Mouse (Mus musculus) B cell, adult 2 months (primary cell): ENCODE measurements around the gene Pdk2.
"Not testable (repeated sequence)": the region's sequence is repeated elsewhere in the genome, so short reads cannot be mapped to it uniquely, and the experiment has no call there.

Experiments used
- DNase-seq, 2 experiments: peaks; one replicate each; pipeline ENCODE4 v3.0.0; 2022

The Pdk2 gene

DNA sequence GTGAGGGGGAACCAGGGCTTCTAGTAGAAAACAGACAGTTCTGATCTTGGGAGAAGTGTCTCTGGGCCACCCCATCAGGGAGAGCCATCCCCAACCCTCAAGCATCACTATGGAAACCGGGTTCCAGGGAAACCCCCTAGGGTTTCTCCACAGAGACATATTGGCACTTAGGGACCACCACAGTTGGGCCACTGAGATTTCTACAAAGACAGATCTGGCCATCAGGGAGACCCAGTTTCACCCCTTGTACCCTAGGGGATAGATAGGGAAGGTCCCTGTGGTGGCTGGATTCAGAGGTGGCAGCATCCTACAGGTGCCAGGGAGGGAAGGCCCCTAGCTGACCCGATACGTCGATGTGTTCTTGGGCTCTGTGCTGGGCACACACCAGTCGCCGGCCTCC is 14.3 kb downstream of the Pdk2 start:
- DNase-seq: no peak

DNA sequence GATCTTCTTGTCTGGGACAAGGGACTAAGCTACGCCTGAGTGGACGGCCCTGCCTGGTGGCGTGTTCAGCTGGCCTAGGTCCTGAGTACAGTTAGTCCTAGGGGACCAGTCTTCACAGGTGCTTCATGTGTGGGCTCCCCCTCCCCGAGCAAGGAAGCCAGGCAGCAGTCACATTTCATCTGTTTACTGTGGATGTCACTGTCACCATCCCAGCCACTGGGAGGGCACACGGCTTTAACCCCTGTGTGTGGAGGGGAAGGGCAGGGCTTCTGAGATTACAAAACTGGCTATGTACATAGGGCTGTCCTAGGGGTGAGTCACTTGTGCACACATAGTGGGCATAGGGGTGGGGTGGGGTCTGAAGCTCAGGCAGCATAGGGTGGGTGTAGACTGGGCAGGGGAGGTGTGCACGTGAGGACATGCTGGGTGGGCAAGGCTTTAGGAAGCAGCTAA is 15.0 kb downstream of the Pdk2 start:
- DNase-seq: no peak

DNA sequence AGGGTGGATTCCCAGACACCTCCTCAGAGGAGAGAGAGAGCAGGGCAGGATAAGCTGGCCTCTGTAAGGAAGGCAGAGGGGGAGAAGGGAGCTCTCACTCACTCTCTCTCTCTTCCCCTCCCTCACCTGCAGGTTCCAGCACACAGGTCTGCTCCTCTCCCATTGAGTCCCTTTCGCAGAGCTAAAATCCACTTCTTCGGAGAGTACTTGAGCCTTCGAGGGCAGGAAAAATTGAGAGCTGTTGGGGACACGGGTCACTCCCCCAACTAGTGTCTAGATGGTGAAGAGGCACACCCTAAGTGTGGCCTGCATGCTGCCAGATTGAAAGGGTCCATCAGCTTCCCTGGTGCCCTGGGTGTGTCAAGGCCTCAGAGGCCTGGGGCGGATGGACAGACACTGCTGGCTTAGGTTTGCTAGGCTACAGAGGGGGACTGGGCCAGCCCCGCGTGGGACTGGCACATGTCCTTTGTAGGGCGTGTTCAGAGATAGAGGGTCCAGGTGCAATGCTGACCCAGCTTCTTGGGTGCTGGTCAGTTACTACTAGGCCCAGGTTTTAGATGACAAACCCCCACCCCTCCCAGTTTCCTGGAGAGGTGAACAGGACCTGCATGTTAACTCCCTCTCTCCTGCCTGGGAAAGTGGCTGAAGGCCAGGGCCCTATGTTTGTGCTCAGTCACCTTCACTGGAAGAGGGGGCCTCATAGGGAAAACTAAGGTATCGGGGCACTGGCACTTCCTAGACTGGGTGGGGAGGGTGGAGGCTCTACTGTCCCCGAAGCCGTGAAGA is 15.7 kb downstream of the Pdk2 start:
- no peak for DNase-seq

DNA sequence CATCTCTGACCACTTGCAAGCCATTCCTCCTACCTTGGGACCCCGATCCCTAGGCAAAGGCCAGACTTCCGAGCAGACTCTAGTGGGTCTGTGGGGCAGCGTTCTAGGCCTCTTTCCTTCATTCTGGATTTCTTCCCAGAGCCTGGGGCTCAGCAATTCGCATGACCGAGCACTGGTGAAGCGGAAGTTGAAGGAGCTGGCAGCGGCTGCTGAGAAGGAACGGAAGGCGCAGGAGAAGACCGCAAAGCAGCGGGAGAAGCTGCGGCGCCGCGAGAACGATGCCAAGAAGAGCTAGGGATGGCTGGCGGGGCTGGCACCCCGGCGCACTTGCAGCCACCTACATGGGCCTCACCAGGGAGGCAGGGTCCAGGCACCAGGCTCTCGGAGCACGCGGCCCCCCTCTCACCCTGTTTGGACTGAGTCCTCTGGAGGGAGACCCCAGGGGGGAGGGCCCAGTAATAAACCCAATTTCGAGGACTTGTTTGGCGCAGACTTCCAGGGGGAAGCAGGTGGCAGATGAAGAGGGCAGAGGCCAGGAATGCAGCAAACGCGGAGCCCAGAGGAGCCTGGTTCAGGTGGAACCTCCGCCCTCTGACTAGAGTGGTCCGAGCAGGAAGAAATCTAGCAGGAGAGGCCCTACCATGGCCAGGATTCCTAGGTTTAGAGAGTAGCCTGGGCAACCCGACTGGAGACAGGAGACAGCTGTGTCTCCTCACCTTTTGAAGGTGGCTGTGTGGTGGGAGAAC is 16.5 kb downstream of the Pdk2 start:
- no peak for DNase-seq

DNA sequence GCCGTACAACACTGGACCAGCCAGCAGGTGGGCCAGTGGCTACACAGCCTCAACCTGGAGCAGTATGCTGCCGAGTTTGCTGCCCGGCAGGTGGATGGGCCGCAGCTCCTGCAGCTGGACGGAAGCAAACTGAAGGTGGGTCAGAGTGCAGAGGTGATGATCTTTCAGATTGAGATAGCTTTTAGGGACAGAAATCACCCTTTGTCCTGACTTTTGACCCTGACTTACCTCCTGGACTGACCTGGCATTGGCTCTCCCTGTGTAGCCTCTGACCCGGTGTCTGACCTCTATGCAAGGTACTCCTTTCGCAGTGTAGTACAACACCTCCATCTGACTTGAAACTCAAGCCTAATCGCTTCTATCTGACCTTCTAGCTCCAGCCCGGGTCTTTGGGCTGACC is 17.7 kb downstream of the Pdk2 start:
- DNase-seq: no peak

DNA sequence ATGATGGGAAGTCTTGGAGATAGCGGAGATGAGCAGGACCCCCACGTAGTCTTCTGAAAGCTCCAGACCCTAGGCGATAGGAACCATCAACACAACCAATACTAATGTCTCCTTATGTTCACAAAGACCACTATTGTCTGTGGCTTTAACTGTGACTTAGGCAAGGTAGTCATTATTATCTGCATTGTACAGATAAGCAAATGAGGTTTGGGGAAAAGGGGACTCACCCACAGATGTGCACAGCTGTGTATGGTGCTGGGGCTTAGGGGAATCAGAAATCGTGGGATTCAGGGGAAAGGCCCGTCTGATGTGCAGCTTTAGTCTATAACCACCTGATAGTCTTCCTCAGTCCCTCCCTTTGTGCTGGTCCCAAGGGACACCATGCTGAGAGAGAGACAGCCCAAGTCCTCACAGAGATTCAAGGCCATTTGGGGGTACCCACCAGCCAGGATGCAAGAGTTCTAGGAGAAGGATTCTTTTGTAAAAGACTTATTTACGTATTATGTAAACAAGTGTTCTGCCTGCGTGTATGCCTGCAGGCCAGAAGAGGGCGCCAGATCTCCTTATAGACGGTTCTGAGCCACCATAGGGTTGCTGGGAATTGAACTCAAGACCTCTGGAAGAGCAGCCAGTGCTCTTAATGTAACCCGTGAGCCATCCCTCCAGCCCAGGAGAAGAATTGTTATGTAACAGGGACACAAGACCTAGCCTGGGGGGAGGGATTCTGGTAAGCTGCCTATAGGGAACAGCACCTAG is 18.7 kb downstream of the Pdk2 start:
- DNase-seq: peak in 1 of 2 experiments; percentile 25

DNA sequence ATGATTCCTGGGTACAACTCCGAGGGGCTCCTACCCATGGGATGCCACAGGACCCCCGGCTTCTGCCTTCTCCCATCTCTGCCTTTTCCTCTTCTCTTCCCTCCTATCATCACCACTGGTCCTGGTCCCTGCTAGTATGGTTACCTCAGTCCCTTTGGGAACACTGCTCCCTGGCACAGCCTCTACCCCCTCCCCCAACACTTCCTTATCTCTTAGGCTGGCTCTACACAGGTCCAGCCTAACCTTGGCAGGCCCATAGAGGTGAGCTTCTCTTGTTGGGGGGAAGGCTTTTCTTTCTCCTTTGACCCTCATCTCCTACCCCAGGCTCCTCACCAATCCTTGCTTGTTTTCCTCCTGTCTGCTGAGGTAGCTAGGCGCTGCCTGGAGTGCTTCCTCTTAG is 25.7 kb downstream of the Pdk2 start:
- DNase-seq: no peak

DNA sequence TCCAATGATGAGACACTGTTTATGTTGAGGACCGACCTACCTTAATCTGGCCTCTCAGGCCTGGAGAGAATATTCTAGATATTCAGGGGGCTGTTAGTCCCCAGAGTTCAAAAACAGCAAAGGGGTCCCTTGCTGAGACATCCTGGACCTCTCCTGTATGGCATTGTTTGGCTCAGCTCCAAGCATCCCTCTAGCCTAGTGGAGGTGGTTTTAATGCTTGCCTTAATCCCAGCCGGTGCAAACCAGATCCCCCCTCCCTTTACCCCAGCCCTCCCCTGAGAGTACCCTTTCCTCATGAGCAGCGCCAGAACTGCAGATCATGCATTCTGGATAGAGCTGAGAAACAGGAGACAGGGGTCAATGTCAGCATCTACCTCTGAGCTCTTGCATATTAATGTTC is 28.7 kb downstream of the Pdk2 start:
- no peak for DNase-seq

DNA sequence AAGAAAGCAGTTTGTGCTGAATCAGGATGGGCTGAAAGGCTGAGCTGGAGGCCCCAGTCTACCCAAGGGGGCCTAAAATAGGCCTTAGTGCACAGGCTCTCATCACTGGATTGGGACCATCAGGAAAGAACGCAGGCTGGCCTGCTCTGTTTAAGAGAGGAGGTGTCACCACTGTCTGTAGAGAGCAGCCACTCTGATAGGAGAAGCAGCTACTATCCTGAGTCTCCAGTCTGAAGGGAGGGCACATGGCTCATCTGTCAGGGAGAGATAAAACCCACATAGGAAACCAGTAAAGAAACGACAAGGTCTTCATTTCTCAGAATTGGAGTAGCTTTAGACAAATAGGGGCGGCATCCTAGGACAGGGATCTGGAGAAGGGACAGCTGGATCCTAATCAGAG is 29.1 kb downstream of the Pdk2 start:
- DNase-seq: no peak

DNA sequence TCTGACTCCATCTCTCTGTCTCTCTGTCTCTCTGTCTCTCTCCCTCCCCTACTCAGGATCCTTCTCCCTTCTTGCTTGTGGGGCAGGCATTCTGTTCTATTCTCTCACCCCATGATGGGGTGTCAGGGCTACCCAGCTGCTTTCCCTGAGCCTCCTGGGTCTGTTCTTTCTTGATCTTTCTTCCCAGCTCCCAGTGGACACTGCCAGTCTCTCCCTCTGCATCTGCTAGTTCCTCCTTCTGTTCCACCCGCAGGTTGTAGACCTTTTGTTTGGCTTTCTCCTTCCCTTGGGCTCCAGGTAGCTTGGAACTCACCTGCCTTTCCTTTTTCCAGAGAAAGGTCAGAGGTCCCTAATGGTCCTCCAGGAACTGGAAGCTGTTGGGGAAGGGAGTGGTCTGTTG is 29.7 kb downstream of the Pdk2 start:
- DNase-seq: no peak

DNA sequence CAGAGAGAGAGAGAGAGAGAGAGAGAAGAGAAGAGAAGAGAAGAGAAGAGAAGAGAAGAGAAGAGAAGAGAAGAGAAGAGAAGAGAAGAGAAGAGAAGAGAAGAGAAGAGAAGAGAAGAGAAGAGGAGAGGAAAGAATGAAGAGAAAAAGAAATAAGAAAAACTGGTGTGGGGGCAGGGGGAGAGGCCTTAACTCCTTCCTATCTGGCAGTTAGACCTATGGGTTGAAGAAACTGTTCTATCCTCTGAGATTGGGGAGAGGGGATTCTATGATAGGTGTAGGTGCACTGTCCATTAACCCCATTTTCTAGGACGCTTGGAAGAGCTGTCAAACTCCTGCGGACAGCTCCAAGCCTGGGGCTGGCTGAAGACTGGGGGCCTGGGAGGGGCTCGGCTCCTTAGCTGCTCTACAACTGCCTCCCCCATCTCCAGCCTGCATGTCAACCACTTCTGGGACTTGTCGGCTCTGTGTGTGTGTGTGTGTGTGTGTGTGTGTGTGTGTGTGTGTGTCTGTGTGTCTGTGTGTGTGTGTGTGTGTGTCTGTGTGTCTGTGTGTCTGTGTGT is 30.2 kb downstream of the Pdk2 start:
- not testable (repeated sequence) for DNase-seq

DNA sequence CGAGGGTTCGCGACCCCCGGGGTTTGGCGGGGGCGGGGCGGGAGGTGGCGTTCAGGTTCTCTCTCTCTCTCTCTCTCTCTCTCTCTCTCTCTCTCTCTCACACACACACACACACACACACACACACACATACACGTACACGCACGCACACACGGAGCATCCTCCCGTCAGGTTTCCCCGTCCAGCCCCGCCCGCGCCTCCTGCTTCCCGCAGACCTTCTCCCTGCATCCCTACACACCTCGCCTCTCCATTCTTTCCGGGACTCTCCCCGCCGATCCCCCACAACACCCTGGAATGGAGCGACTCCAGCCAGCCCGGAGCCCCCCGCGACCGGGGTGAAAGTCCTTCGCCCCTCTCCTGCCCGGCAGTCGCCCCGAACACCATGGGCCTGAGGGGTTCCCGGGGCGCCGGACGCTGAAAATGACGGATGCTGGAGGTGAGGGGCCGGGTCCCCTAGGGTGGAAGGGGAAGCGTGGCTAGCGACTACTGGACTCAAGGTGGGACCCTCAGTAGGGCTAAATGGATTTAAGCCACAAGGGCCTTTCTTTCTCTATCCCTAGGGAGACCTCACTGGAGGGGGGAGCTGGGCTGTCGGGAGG is 30.9 kb downstream of the Pdk2 start:
- DNase-seq: no peak

DNA sequence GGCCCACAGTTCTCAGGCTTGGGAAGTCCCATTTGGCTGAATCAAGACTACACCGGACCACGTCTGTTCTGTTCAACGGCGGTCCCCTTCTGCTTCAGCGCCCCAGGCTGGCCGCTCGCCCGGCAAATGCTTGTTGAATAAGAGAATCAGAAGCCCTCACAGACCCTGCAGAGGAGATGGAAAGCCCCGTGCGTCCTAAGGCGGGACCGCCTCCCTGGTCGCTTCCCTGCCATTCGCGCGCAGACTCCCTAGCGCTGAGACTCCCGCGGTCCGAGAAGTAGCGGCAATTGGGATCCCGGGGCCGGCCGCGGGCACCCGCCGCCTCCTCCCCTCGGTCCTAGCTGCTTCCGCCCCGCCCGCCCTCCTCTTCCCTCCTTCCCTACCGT is 31.5 kb downstream of the Pdk2 start, which contains the start of gene Samd14:
Samd14 (plus strand) TSS at position 251 of the 386 bp plus-strand sequence.
- DNase-seq: peak; percentile 29 to 31

DNA sequence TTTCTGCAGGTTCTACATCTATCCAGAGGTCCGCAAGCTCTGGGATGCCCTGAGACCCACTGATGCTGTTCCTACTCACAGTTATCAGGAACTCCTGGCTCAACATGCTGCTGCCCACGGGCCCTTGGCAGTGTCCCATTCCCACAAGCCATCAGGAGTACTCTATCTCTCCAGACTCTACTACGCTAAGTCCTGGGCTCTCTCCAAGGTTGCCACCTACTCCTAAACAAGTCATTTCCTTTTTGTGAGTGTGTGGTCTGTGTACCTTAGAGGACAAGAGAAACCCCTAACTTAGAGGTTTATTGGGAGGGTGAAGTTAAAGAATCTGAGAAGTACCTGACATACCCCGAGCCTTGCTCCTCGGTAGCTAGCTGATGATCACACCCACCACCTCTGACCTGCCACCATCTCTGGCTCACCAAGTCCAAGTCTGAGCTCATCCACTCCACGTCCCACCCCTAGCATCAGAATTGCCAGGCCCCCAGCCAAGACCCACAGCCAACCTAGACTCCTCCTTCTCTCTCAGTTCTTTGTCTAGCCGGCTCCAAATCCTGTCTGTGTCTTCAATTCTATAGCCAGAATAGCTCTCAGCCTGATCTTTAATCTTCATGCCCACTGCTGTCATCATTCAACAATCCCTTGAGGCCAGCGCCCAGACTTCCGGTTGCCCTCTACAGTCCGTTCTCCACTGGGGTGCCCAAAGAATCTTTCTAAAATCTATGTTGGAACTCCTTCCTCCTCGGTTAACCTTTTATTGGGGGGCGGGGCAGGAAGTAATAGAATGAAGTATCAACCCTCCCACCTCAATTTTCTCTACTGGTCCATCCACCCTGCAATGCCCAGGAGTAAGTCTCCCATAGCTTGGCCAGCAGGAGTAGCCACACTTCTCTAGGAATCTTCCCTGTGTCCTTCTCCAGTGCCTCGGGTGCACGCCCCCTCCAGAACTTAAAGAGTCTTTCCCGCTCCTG is 32.2 kb downstream of the Pdk2 start:
- peak in 1 of 2 experiments; percentile 23 for DNase-seq

DNA sequence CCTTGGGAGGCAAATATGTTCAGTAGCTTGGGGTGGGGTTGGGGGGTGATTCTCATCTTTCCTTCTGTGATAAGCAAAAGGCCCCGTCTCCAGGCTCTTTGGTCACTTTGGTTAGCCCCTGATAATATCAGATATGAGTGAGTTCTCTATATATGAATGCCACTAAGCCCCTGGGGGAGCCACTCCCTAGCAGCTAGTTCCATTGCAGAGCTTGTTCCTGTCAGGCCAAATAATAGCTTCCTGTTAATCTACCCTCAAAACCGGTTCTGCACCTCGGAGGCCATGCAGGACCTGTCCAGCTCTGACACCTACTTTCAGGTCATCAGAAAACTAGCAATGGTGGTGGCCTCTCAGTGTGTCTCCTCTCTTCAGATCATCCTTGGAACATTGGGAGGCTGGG is 33.7 kb downstream of the Pdk2 start:
- no peak for DNase-seq

DNA sequence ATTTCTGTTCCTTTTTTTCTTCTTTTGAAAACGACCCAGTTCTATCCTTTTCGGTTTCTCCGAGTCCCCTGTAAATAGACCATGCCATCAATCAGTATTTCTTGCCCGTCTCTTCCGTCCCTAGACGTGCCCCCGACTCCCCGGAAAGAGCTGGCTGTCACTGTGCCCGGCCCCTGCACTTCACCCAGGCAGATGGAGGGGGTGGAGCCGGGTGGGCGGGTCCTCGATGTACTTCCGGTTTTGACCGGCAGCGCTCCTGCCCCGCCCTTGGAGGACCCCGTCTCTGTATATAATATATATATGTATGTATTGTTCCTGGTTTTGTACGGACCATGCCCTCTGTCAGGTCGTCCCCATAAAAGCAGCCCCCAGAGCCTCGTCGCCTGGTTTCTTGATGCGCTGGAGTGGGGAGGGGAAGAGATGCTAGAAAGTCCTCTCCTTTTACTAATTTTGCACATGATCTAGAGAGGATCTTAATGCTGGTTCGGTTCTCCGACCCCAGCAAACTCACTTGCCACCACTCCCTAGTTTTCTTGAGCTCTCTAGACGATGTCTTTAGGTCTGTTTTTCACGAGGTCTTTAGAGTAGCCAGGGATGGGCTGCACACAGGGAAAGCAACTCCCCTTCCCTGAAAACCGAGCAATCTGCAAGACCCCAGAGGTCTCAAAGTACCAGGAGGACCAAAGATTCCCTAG is 34.5 kb downstream of the Pdk2 start:
- peak; percentile 81 to 83 for DNase-seq

DNA sequence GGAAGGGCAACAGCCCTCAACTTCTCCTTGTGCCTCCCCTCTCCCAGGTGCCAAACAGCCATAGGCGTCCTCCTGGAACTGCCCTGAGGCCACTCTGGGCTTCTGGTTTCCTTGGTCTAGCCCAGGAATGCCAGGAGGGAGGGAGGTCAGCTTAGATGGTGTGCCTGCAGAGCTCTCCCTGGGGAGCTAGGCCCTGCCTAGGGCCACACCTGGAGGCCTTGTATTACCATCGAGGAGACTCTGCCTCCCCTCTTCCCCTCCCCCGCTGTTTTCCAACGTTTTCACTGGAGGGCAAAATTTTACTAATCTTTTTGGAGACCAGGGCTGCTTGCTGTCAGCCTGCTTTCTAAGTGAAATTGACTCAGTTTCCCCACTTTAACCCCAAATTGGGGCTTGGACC is 35.1 kb downstream of the Pdk2 start:
- no peak for DNase-seq

DNA sequence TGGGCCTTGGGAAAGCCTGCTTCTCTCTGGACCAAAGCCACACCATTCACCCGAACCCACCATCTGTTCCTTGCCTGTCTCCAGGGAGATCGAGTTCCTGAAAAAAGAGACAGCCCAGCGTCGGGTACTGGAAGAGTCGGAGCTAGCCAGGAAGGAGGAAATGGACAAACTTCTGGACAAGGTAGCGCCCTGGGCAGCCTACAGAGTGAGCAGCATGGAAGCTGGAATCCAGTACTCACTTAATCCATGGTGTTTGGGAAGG is 36.3 kb downstream of the Pdk2 start:
- no peak for DNase-seq

DNA sequence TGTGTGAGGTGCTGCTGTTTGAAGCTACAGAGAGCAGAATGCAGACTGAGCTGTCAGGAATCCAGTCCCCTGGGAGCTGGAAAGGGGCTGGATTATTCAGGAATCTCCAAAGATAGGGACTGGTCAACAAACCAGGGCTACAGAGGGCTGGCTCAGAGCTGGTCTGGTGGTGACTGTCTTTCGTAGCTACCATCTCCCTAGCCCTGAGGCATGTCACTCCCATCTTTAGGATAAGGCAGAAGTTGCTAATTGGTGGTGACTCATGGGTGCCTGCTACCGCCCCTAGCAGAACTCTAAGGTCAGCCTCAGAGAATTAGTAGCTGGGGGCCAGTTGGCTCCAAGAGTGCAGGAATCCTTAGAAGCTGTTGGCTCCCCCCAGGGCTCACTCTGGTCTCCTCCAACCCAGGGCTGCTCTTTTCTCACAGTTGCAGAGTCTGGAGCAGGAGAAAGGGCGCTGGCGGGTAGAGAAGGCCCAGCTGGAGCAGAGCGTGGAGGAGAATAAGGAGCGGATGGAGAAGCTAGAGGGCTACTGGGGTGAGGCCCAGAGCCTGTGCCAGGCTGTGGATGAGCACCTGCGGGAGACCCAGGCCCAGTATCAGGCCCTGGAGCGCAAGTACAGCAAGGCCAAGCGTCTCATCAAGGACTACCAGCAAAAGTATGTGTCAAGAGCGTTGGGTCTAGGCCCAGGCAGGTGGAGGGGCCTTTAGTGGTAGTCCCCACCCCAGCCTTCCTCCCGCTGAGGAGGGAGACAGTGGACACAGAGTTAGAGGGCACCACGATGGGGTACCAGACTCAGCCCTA is 36.8 kb downstream of the Pdk2 start:
- DNase-seq: no peak

DNA sequence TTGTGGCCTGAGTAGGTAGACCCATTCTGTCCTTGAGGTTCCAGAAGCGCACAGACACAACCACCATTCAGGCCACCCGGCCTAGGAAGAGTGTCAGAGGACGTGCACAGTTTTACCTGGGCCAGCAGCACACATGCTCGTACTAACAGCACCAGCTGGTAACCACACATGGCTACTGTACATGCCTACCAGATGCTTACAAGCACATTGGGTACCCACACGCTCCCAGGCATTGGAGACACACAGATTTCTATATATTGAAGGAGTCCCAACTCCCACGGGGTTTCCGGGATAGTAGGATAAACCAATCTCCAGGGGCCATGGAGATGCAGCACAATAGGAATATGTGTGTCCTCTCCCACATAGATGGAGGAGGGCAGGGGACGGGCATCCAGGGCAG is 38.4 kb downstream of the Pdk2 start:
- DNase-seq: no peak
